Mouse (Mus musculus) 416B (cell line): ENCODE measurements around the gene Fgfr3.

Experiments used
- DNase-seq: peaks from one replicate; pipeline ENCODE4 v3.0.0; 2011; ENCODE audit warnings: low read depth

Gene Fgfr3

GRCm38 (mm10) chr5:33730516-33730915 lies 9.0 kb downstream of the Fgfr3 start:
- no peak for DNase-seq

GRCm38 (mm10) chr5:33731051-33731450 lies 9.6 kb downstream of the Fgfr3 start:
- DNase-seq = no peak

- no peak for DNase-seq
Measured at GRCm38 (mm10) chr5:33733837-33734236, 12.4 kb downstream of the Fgfr3 start.

- no peak for DNase-seq
Measured at GRCm38 (mm10) chr5:33735412-33736092, 14.1 kb downstream of the Fgfr3 start.

- DNase-seq = no peak
Measured at GRCm38 (mm10) chr5:33736230-33736629, 14.8 kb downstream of the Fgfr3 start.

GRCm38 (mm10) chr5:33737903-33738321 lies 16.4 kb downstream of the Fgfr3 start:
- DNase-seq = peak; percentile 80

GRCm38 (mm10) chr5:33738341-33738740 lies 16.9 kb downstream of the Fgfr3 start:
- DNase-seq = no peak

- DNase-seq = no peak
Measured at GRCm38 (mm10) chr5:33740548-33740947, 19.1 kb downstream of the Fgfr3 start.

GRCm38 (mm10) chr5:33743481-33743880 lies 22.0 kb downstream of the Fgfr3 start:
- DNase-seq = no peak

- no peak for DNase-seq
Measured at GRCm38 (mm10) chr5:33777195-33777594, 55.7 kb downstream of the Fgfr3 start.

GRCm38 (mm10) chr5:33781964-33782344 lies 60.5 kb downstream of the Fgfr3 start:
- no peak for DNase-seq

GRCm38 (mm10) chr5:33782345-33782998 lies 61.0 kb downstream of the Fgfr3 start, which contains the start of gene Letm1:
TSS of gene Letm1 (minus strand) at chr5:33782817.
- DNase-seq = peak; percentile 95

- no peak for DNase-seq
Measured at GRCm38 (mm10) chr5:33782999-33783390, 61.5 kb downstream of the Fgfr3 start.
